Mouse (Mus musculus): ENCODE measurements around the gene Rab30. TPM values are rescaled to one million over a fixed set of nuclear protein-coding genes. Genes with fewer than 3 reads are reported as not detected.

Rab30 gene
- total and polyA plus RNA-seq, 2 experiments from 2014 or later: 6.1 to 7.3 TPM

- Histone ChIP-seq H3K9me3 (replicated peaks; ENCODE audit: control insufficient read depth, low read length) (no peaks in the 10 kb centered on the region), H3K4me1 (ENCODE audit: control insufficient read depth, insufficient read depth) (no peaks in the 10 kb centered on the region), H3K27me3 (ENCODE audit: control insufficient read depth, insufficient read depth, low read length) (no peaks in the 10 kb centered on the region), H3K4me2 (ENCODE audit: low read depth, low read length) (no peak overlapping the region), H3K36me3 (replicated peaks; ENCODE audit: control insufficient read depth, insufficient read depth, low read length) (no peaks in the 10 kb centered on the region), H3K4me3 (ENCODE audit: low read depth, low read length) (no peak overlapping the region), H3K9ac (replicated peaks; ENCODE audit: low read depth, low read length) (no peak overlapping the region), H3K27ac (ENCODE audit: low read depth) (no peak overlapping the region)
- DNase-seq (ENCODE audit: low spot score) (no peak), ATAC-seq (ENCODE audit: insufficient read depth, low read depth) (no peak)
- 78% methylated on average over 5 of the region's 5 CpGs for WGBS
- TF ChIP-seq CTCF (IDR thresholded peaks at IDR 0.05; ENCODE audit: low read depth) (no peak), EP300 (IDR thresholded peaks at IDR 0.05; ENCODE audit: low read depth) (no peak)
Measured at GRCm38 (mm10) chr7:92774741-92775140, 33.3 kb downstream of the Rab30 start.

GRCm38 (mm10) chr7:92775703-92776102 lies 34.3 kb downstream of the Rab30 start:
- 60% methylated on average over 2 of the region's 2 CpGs for WGBS
- H3K9ac ChIP-seq (replicated peaks; ENCODE audit: low read depth, low read length): no peak overlapping the region
- no peak overlapping the region for H3K4me3 ChIP-seq (ENCODE audit: low read depth, low read length)
- no peak for DNase-seq (ENCODE audit: low spot score)
- H3K36me3 ChIP-seq (replicated peaks; ENCODE audit: control insufficient read depth, insufficient read depth, low read length): no peaks in the 10 kb centered on the region
- no peak overlapping the region for H3K4me2 ChIP-seq (ENCODE audit: low read depth, low read length)
- H3K9me3 ChIP-seq (replicated peaks; ENCODE audit: control insufficient read depth, low read length): no peaks in the 10 kb centered on the region
- no peak for ATAC-seq (ENCODE audit: insufficient read depth, low read depth)
- no peaks in the 10 kb centered on the region for H3K4me1 ChIP-seq (ENCODE audit: control insufficient read depth, insufficient read depth)
- no peak overlapping the region for H3K27ac ChIP-seq (ENCODE audit: low read depth)
- no peaks in the 10 kb centered on the region for H3K27me3 ChIP-seq (ENCODE audit: control insufficient read depth, insufficient read depth, low read length)
- TF ChIP-seq CTCF (IDR thresholded peaks at IDR 0.05; ENCODE audit: low read depth): no peak
- no peak for TF ChIP-seq EP300 (IDR thresholded peaks at IDR 0.05; ENCODE audit: low read depth)

- no peak for ATAC-seq (ENCODE audit: insufficient read depth, low read depth)
- no peaks in the 10 kb centered on the region for H3K36me3 ChIP-seq (replicated peaks; ENCODE audit: control insufficient read depth, insufficient read depth, low read length)
- TF ChIP-seq EP300 (IDR thresholded peaks at IDR 0.05; ENCODE audit: low read depth) (no peak), CTCF (IDR thresholded peaks at IDR 0.05; ENCODE audit: low read depth) (no peak)
- no peaks in the 10 kb centered on the region for H3K27me3 ChIP-seq (ENCODE audit: control insufficient read depth, insufficient read depth, low read length)
- H3K4me2 ChIP-seq (ENCODE audit: low read depth, low read length): peak overlapping the region; percentile 48
- H3K27ac ChIP-seq (ENCODE audit: low read depth): no peak overlapping the region
- no peaks in the 10 kb centered on the region for H3K4me1 ChIP-seq (ENCODE audit: control insufficient read depth, insufficient read depth)
- WGBS: 44% methylated on average over 4 of the region's 4 CpGs
- H3K9me3 ChIP-seq (replicated peaks; ENCODE audit: control insufficient read depth, low read length): no peaks in the 10 kb centered on the region
- DNase-seq (ENCODE audit: low spot score): no peak
- H3K4me3 ChIP-seq (ENCODE audit: low read depth, low read length): no peak overlapping the region
- no peak overlapping the region for H3K9ac ChIP-seq (replicated peaks; ENCODE audit: low read depth, low read length)
Measured at GRCm38 (mm10) chr7:92776647-92777046, 35.2 kb downstream of the Rab30 start.

GRCm38 (mm10) chr7:92777108-92777973 lies 35.9 kb downstream of the Rab30 start:
- ATAC-seq (ENCODE audit: insufficient read depth, low read depth): peak; percentile 20; the same call in 1 of the 2 replicates

GRCm38 (mm10) chr7:92779058-92779457 lies 37.7 kb downstream of the Rab30 start:
- no peaks in the 10 kb centered on the region for H3K9me3 ChIP-seq (replicated peaks; ENCODE audit: control insufficient read depth, low read length)
- H3K36me3 ChIP-seq (replicated peaks; ENCODE audit: control insufficient read depth, insufficient read depth, low read length): no peaks in the 10 kb centered on the region
- no peak for TF ChIP-seq EP300 (IDR thresholded peaks at IDR 0.05; ENCODE audit: low read depth)
- TF ChIP-seq CTCF (IDR thresholded peaks at IDR 0.05; ENCODE audit: low read depth): no peak
- ATAC-seq (ENCODE audit: insufficient read depth, low read depth) (no peak), DNase-seq (ENCODE audit: low spot score) (no peak)
- H3K4me2 ChIP-seq (ENCODE audit: low read depth, low read length): no peak overlapping the region
- H3K27ac ChIP-seq (ENCODE audit: low read depth): no peak overlapping the region
- no peak overlapping the region for H3K9ac ChIP-seq (replicated peaks; ENCODE audit: low read depth, low read length)
- H3K27me3 ChIP-seq (ENCODE audit: control insufficient read depth, insufficient read depth, low read length): no peaks in the 10 kb centered on the region
- no peak overlapping the region for H3K4me3 ChIP-seq (ENCODE audit: low read depth, low read length)
- no peaks in the 10 kb centered on the region for H3K4me1 ChIP-seq (ENCODE audit: control insufficient read depth, insufficient read depth)
- WGBS: 62% methylated on average over 2 of the region's 2 CpGs

More at GRCm38 (mm10) chr7:92777108-92777973, 35.9 kb downstream of the Rab30 start:
- H3K4me3 ChIP-seq (ENCODE audit: low read depth, low read length): peak overlapping the region; percentile 23
- no peaks in the 10 kb centered on the region for H3K27me3 ChIP-seq (ENCODE audit: control insufficient read depth, insufficient read depth, low read length)
- DNase-seq (ENCODE audit: low spot score): no peak
- no peak overlapping the region for H3K9ac ChIP-seq (replicated peaks; ENCODE audit: low read depth, low read length)
- H3K4me2 ChIP-seq (ENCODE audit: low read depth, low read length): peak overlapping the region; percentile 48
- H3K4me1 ChIP-seq (ENCODE audit: control insufficient read depth, insufficient read depth): no peaks in the 10 kb centered on the region
- 31% methylated on average over 17 of the region's 17 CpGs for WGBS
- no peaks in the 10 kb centered on the region for H3K36me3 ChIP-seq (replicated peaks; ENCODE audit: control insufficient read depth, insufficient read depth, low read length)
- H3K9me3 ChIP-seq (replicated peaks; ENCODE audit: control insufficient read depth, low read length): no peaks in the 10 kb centered on the region
- TF ChIP-seq CTCF (IDR thresholded peaks at IDR 0.05; ENCODE audit: low read depth): no peak
- no peak for TF ChIP-seq EP300 (IDR thresholded peaks at IDR 0.05; ENCODE audit: low read depth)
- no peak overlapping the region; the same call in 1 of the 2 replicates for H3K27ac ChIP-seq (ENCODE audit: low read depth)
